Mouse (Mus musculus) myocyte (in vitro differentiated cells): ENCODE measurements around the gene Camta1.

ENCODE experiments used
- POLR2A ChIP-seq: IDR thresholded peaks from one replicate; pipeline ENCODE4 v1.6.1; 2011; ENCODE audit warnings: low read depth, mild to moderate bottlenecking, control low read depth, moderate library complexity; ENCODE audit not compliant: insufficient read length
- POLR2AphosphoS2 ChIP-seq: IDR thresholded peaks from one replicate; pipeline ENCODE4 v1.6.1; 2011; ENCODE audit warnings: low read depth, control low read depth; ENCODE audit not compliant: insufficient read length
- SRF ChIP-seq: IDR thresholded peaks from one replicate; pipeline ENCODE4 v1.6.1; 2011; ENCODE audit warnings: low read depth; ENCODE audit not compliant: control insufficient read depth, insufficient read length

- TF ChIP-seq POLR2A (no peak), SRF (no peak), POLR2AphosphoS2 (no peak)
Measured at GRCm38 (mm10) chr4:151150842-151151241, 710.8 kb downstream of the Camta1 start.
